Comparison of ENCODE assay signal across 12 mouse cellular contexts in the genomic region with DNA sequence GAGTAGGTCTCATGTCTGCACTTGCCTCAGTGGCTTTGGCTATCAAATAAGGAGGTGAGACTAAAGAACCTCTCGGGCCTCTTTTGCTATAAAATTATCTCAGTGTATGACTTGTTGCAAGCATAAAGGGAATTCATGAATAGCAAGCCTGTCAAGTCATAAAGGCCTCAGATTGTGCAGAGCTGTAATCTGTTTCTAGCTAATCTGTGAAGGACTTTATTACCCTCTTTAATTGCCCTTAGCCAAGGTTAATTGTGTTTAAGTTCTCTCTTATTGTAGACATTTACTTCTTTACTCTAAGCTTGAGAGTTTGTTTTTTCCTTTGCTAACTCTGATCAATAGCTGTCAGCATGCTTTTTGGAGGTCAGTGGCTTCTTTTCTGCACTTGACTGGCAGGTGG.
"Had no signal": no experiment of that assay in that cellular context is flagged by ENCODE, and none has a peak within 500 bp of the region (broad histone marks: within the 10 kb centered on the region; RNA-seq: fewer than 3 reads in every experiment).

No protein-coding gene starts in this region.

- H3K9ac ChIP-seq: liver, embryonic 13.5 days; liver, embryonic 15.5 days; liver, postnatal 0 days; midbrain, embryonic 13.5 days; midbrain, embryonic 15.5 days; neural tube, embryonic 12.5 days had no signal

- H3K27me3 ChIP-seq: liver, embryonic 13.5 days; liver, embryonic 15.5 days; megakaryocyte, embryonic 14.5 days; midbrain, embryonic 13.5 days; midbrain, embryonic 15.5 days; neural tube, embryonic 12.5 days had no signal

- H3K36me3 ChIP-seq: midbrain, embryonic 15.5 days; neural tube, embryonic 12.5 days had no signal

- H3K4me1 ChIP-seq: liver, embryonic 13.5 days; liver, embryonic 15.5 days; megakaryocyte, embryonic 14.5 days; midbrain, embryonic 13.5 days; midbrain, embryonic 15.5 days; neural tube, embryonic 12.5 days had no signal

- ATAC-seq: liver, postnatal 0 days; midbrain, embryonic 13.5 days; midbrain, embryonic 15.5 days had no signal

- H3K4me3 ChIP-seq: liver, embryonic 13.5 days; liver, embryonic 15.5 days; megakaryocyte, embryonic 14.5 days; midbrain, embryonic 13.5 days; midbrain, embryonic 15.5 days; neural tube, embryonic 12.5 days had no signal

- H3K9me3 ChIP-seq: liver, embryonic 13.5 days; liver, embryonic 15.5 days; megakaryocyte, embryonic 14.5 days; midbrain, embryonic 13.5 days; midbrain, embryonic 15.5 days; neural tube, embryonic 12.5 days had no signal

- H3K27ac ChIP-seq: liver, embryonic 13.5 days; liver, embryonic 15.5 days; macrophage; midbrain, embryonic 13.5 days; midbrain, embryonic 15.5 days; neural tube, embryonic 12.5 days had no signal

- DNase-seq: liver, embryonic 13.5 days; liver, postnatal 0 days; lung, adult 2 months; lung, postnatal 10 days; right cerebral cortex, postnatal 14 days had no signal

- H3K4me2 ChIP-seq: liver, embryonic 13.5 days; liver, embryonic 15.5 days; midbrain, embryonic 11.5 days; midbrain, embryonic 13.5 days; midbrain, embryonic 15.5 days; neural tube, embryonic 12.5 days had no signal
